In the genomic region with DNA sequence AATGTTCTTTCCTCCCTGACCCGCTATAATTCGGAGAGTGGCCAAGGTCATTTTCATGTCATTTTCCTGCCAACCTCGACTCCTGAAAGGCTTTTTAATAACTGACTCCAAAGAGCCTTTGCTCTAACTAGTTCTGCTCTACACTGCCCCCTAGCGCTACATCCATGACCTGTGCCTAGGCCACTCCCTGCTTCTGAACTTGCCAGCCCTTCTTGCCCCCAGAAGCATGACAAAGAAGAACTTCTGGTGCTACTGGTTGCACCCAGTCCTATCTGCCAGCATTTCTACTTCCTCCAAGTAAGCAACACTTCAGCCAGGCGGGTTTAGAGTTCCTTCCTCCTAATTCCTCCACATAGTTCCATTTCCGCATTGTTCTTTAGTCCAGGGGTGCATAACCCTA, we compare ENCODE assay signal across 9 mouse cellular contexts. TPM values are rescaled to one million over a fixed set of nuclear protein-coding genes. Genes with fewer than 3 reads are reported as not detected.
A peak's percentile ranks its signal among the peaks of the same experiment; 100 is the strongest.
DNase-seq lines count a peak whose midpoint lies in the region; ATAC-seq and TF ChIP-seq lines count a peak whose summit lies in the region.
"Had no signal": no experiment of that assay in that cellular context is flagged by ENCODE, and none has a peak within 500 bp of the region (broad histone marks: within the 10 kb centered on the region; RNA-seq: fewer than 3 reads in every experiment).

No protein-coding gene starts in this region.

- no peaks in the 10 kb centered on the region for H3K4me1 ChIP-seq in heart, embryonic 11.5 days (ENCODE audit: control insufficient read depth, insufficient read depth, low read length)
- H3K4me1 ChIP-seq in liver, adult 2 months (ENCODE audit: control insufficient read depth, insufficient read depth, low read length), result no peaks in the 10 kb centered on the region
- no peaks in the 10 kb centered on the region for H3K4me1 ChIP-seq in forebrain, embryonic 12.5 days

- peak; percentile 53 for TF ChIP-seq CTCF in liver, adult 2 months (IDR thresholded peaks at IDR 0.05; ENCODE audit: low read depth, low read length)

- no peaks in the 10 kb centered on the region for H3K9me3 ChIP-seq in heart, embryonic 11.5 days (replicated peaks; ENCODE audit: control insufficient read depth, low read length)
- H3K9me3 ChIP-seq in forebrain, embryonic 12.5 days, result no peaks in the 10 kb centered on the region
- H3K9me3 ChIP-seq: hindbrain, embryonic 15.5 days had no signal

- H3K27me3 ChIP-seq in heart, embryonic 11.5 days (ENCODE audit: control insufficient read depth, insufficient read depth, low read length), result no peaks in the 10 kb centered on the region
- H3K27me3 ChIP-seq in liver, adult 2 months (ENCODE audit: control insufficient read depth, insufficient read depth, low read length), result no peaks in the 10 kb centered on the region
- peaks cover 27% of the 10 kb centered on the region; the same call in 1 of the 2 replicates for H3K27me3 ChIP-seq in forebrain, embryonic 12.5 days

- TF ChIP-seq POLR2A in liver, adult 2 months (IDR thresholded peaks at IDR 0.05; ENCODE audit: extremely low read depth, insufficient read depth, low read length), result no peak

- ATAC-seq in heart, embryonic 11.5 days (replicated peaks; ENCODE audit: insufficient number of reproducible peaks, low FRiP score, low TSS enrichment), result no peak
- ATAC-seq in forebrain, embryonic 12.5 days (ENCODE audit: low FRiP score), result no peak

- H3K27ac ChIP-seq in heart, embryonic 11.5 days (ENCODE audit: low read depth, low read length), result no peak overlapping the region
- H3K27ac ChIP-seq in liver, adult 2 months (replicated peaks; ENCODE audit: insufficient read depth, low read depth, low read length), result no peak overlapping the region
- no peak overlapping the region for H3K27ac ChIP-seq in forebrain, embryonic 12.5 days
- H3K27ac ChIP-seq: hindbrain, embryonic 15.5 days had no signal

- no peak overlapping the region for H3K4me3 ChIP-seq in heart, embryonic 11.5 days (ENCODE audit: low read depth, low read length)
- no peak overlapping the region for H3K4me3 ChIP-seq in liver, adult 2 months (ENCODE audit: insufficient read depth, low read depth, low read length)
- H3K4me3 ChIP-seq in forebrain, embryonic 12.5 days (replicated peaks), result no peak overlapping the region
- H3K4me3 ChIP-seq: hindbrain, embryonic 15.5 days had no signal

- no peak overlapping the region for H3K4me2 ChIP-seq in heart, embryonic 11.5 days
- H3K4me2 ChIP-seq in forebrain, embryonic 12.5 days, result no peak overlapping the region
- H3K4me2 ChIP-seq: hindbrain, embryonic 15.5 days had no signal

- 38% methylated on average over 6 of the region's 6 CpGs for WGBS in heart, embryonic 11.5 days (ENCODE audit: insufficient replicate concordance)
- 37% methylated on average over 6 of the region's 6 CpGs for WGBS in liver, adult 2 months
- 43% methylated on average over 6 of the region's 6 CpGs for WGBS in forebrain, embryonic 12.5 days

- peak; percentile 74 to 75 for DNase-seq in heart, adult 18-20 months
- DNase-seq in urinary bladder, postnatal 14 days (ENCODE audit: low spot score), result peak; percentile 50
- no peak for DNase-seq in urinary bladder, postnatal 10 days (ENCODE audit: low spot score)
- peak; percentile 62 for DNase-seq in embryo, embryonic 11 days
- DNase-seq in liver, adult 2 months (ENCODE audit: extremely low read depth, low read depth, low spot score), result peak; percentile 43
- DNase-seq in retina, postnatal 1 day, result peak; percentile 59

- no peaks in the 10 kb centered on the region for H3K36me3 ChIP-seq in heart, embryonic 11.5 days (ENCODE audit: control insufficient read depth, insufficient read depth, low read length)
- no peaks in the 10 kb centered on the region for H3K36me3 ChIP-seq in liver, adult 2 months (ENCODE audit: control insufficient read depth, insufficient read depth, low read length)
- no peaks in the 10 kb centered on the region for H3K36me3 ChIP-seq in forebrain, embryonic 12.5 days (replicated peaks)
- H3K36me3 ChIP-seq: hindbrain, embryonic 15.5 days had no signal

- no peaks in the 10 kb centered on the region for H3K79me2 ChIP-seq in liver, adult 2 months (ENCODE audit: control insufficient read depth, insufficient read depth, low read length)

- no peak overlapping the region for H3K9ac ChIP-seq in heart, embryonic 11.5 days (ENCODE audit: low read depth, low read length)
- H3K9ac ChIP-seq in liver, adult 2 months (ENCODE audit: low read depth, low read length), result no peak overlapping the region
- no peak overlapping the region for H3K9ac ChIP-seq in forebrain, embryonic 12.5 days
- H3K9ac ChIP-seq: hindbrain, embryonic 15.5 days had no signal

RNA-seq across cellular contexts. Expression of gene Tmsb4x, which starts 20.1 kb away (rescaled TPM):
- 100 to 1,000 TPM; 525 to 536 TPM for total RNA-seq in heart, adult 18-20 months (2021)
- 2,694 and 2,831 TPM in 2 replicates for polyA plus RNA-seq in heart, embryonic 11.5 days (2014; fragmentation: Nextera tagmentation; extraction: Ambion mirVana)
- total RNA-seq in liver, adult 2 months (2014; rRNA removed), result 319 and 478 TPM in 2 replicates
- 19.4 and 22.9 TPM in 2 replicates for polyA plus RNA-seq in liver, adult 2 months (2012; rRNA removed)
- 5,994 and 6,112 TPM in 2 replicates for polyA plus RNA-seq in forebrain, embryonic 12.5 days (2016; fragmentation: Nextera tagmentation; extraction: Ambion mirVana)

RNA-seq across cellular contexts. Expression of gene Tlr8, which starts 34.9 kb away (rescaled TPM):
- total RNA-seq in heart, adult 18-20 months (2021), result 1 to 10 TPM; 1.9 to 2.8 TPM
- polyA plus RNA-seq in heart, embryonic 11.5 days (2014; fragmentation: Nextera tagmentation; extraction: Ambion mirVana), result 0.06 and 0.17 TPM in 2 replicates
- total RNA-seq in liver, adult 2 months (2014; rRNA removed), result 3.1 and 3.6 TPM in 2 replicates
- 0.09 and 0.10 TPM in 2 replicates for polyA plus RNA-seq in liver, adult 2 months (2012; rRNA removed)
- polyA plus RNA-seq in forebrain, embryonic 12.5 days (2016; fragmentation: Nextera tagmentation; extraction: Ambion mirVana), result not detected in 2 replicates

Comparison
In these comparisons a context has a peak if more than half of its experiments do, and no peak if none do; other contexts are left out.
1. RNA of gene Tmsb4x, which starts 20.1 kb away (polyA plus RNA-seq): 5,994 to 6,112 TPM in forebrain, embryonic 12.5 days and 2,694 to 2,831 TPM in heart, embryonic 11.5 days; 19.4 to 22.9 TPM in liver, adult 2 months; every median in the first group is over 100 times any median in the second.